Mouse (Mus musculus) limb, embryonic 11.5 days (tissue): ENCODE measurements around the gene Akap13. TPM values are rescaled to one million over a fixed set of nuclear protein-coding genes. Genes with fewer than 3 reads are reported as not detected.

ENCODE experiments used
- ATAC-seq: fragments of 200-750 bp; cut with Nextera tagmentation; 2 replicates; pipeline ENCODE4 v1.8.0; 2017; ENCODE audit warnings: low read depth; ENCODE audit not compliant: insufficient number of reproducible peaks, low FRiP score, low TSS enrichment
- DNase-seq: peaks from one replicate; pipeline ENCODE4 v3.0.0-alpha.2; 2015; ENCODE audit warnings: low spot score
- H3K27ac ChIP-seq: fragments of 300-500 bp; sonication (generic); replicated peaks from 2 replicates; pipeline ENCODE4 v1.5.1; 2014; ENCODE audit warnings: low read depth, mild to moderate bottlenecking, low read length
- H3K27me3 ChIP-seq: fragments of 300-500 bp; sonication (generic); 2 replicates; pipeline ENCODE4 v1.6.1; 2014; ENCODE audit warnings: mild to moderate bottlenecking, low read length, mixed read lengths; ENCODE audit not compliant: control insufficient read depth, insufficient read depth
- H3K36me3 ChIP-seq: fragments of 300-500 bp; sonication (generic); 2 replicates; pipeline ENCODE4 v1.6.1; 2014; ENCODE audit warnings: mild to moderate bottlenecking, low read length, moderate library complexity, mixed read lengths; ENCODE audit not compliant: control insufficient read depth, insufficient read depth
- H3K4me1 ChIP-seq: fragments of 300-500 bp; sonication (generic); 2 replicates; pipeline ENCODE4 v1.6.1; 2014; ENCODE audit warnings: low read length, mixed read lengths; ENCODE audit not compliant: control insufficient read depth, insufficient read depth
- H3K4me2 ChIP-seq: fragments of 300-500 bp; sonication (generic); 2 replicates; pipeline ENCODE4 v1.6.1; 2014; ENCODE audit warnings: low read depth, mild to moderate bottlenecking, moderate library complexity; ENCODE audit not compliant: severe bottlenecking
- H3K4me3 ChIP-seq: fragments of 300-500 bp; sonication (generic); 2 replicates; pipeline ENCODE4 v1.5.1; 2014; ENCODE audit warnings: low read depth, low read length
- H3K9ac ChIP-seq: fragments of 300-500 bp; sonication (generic); 2 replicates; pipeline ENCODE4 v1.6.1; 2014; ENCODE audit warnings: mild to moderate bottlenecking, low read length
- H3K9me3 ChIP-seq: fragments of 300-500 bp; sonication (generic); 2 replicates; pipeline ENCODE4 v1.6.1; 2016; ENCODE audit warnings: low read length; ENCODE audit not compliant: control insufficient read depth
- WGBS: fragments of 180-500 bp; shearing (Covaris S2); extraction: QIAGEN DNeasy Blood & Tissue Kit; methylation state at CpG from one replicate; pipeline ENCODE4 v1.1.7; 2014; 5-methylcytosine and 5-hydroxymethylcytosine counted together
- polyA plus RNA-seq: library from polyadenylated mRNA; unstranded; fragments of >200 nt; fragmentation: Nextera tagmentation; extraction: Ambion mirVana; gene quantifications from 2 replicates; pipeline ENCODE4 v1.2.1, GENCODE M21; 2014

The Akap13 gene
- polyA plus RNA-seq, 1 experiment from 2014 or later = 32.7 TPM

GRCm38 (mm10) chr7:75793654-75794335, 338.5 kb downstream of the Akap13 start:
- Histone ChIP-seq H3K9me3 (no peaks in the 10 kb centered on the region), H3K4me2 (no peak overlapping the region), H3K4me3 (no peak overlapping the region), H3K4me1 (0 out of 2 replicates have a peak, but pooled peaks cover 5% of the 10 kb centered on the region), H3K27me3 (no peaks in the 10 kb centered on the region), H3K36me3 (no peaks in the 10 kb centered on the region), H3K9ac (no peak overlapping the region), H3K27ac (no peak overlapping the region)
- DNase-seq (no peak), ATAC-seq (no peak)
- WGBS = 54% methylated on average over 3 of the region's 3 CpGs

- 0 out of 2 replicates have a peak, but pooled peaks cover 5% of the 10 kb centered on the region for H3K4me1 ChIP-seq
- H3K9ac ChIP-seq = no peak overlapping the region
- DNase-seq (no peak), ATAC-seq (no peak)
- 89% methylated on average over 8 of the region's 8 CpGs for WGBS
- no peaks in the 10 kb centered on the region for H3K36me3 ChIP-seq
- no peak overlapping the region for H3K4me2 ChIP-seq
- no peak overlapping the region for H3K27ac ChIP-seq
- H3K27me3 ChIP-seq = no peaks in the 10 kb centered on the region
- H3K9me3 ChIP-seq = no peaks in the 10 kb centered on the region
- no peak overlapping the region for H3K4me3 ChIP-seq
Measured at GRCm38 (mm10) chr7:75795106-75795505, 339.8 kb downstream of the Akap13 start.

DNA sequence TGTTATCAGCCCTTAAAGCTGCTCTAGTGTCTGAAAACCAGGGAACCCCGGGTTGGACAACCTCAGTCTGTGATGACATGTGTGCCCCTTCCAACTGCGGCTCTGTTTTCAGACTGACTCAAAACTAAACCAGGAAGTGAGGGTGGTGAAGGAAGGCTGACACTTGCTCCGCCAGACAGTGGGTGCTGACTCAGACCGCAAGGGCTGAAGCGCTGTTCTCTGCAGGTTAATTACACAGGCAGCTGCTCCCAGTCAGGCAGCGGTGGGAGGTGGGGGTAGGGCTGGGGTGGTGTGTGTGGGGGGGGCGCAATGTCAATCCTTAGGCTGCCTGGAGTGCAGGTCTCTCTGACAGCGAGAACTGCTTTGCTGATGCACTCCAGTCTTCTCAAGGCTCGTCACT, 341.1 kb downstream of the Akap13 start:
- H3K9ac ChIP-seq = no peak overlapping the region
- H3K9me3 ChIP-seq = no peaks in the 10 kb centered on the region
- no peak overlapping the region for H3K4me2 ChIP-seq
- no peaks in the 10 kb centered on the region for H3K27me3 ChIP-seq
- DNase-seq (peak; percentile 26), ATAC-seq (no peak)
- 25% methylated on average over 9 of the region's 9 CpGs for WGBS
- 0 out of 2 replicates have a peak, but pooled peaks cover 5% of the 10 kb centered on the region for H3K4me1 ChIP-seq
- H3K4me3 ChIP-seq = no peak overlapping the region
- H3K36me3 ChIP-seq = no peaks in the 10 kb centered on the region
- H3K27ac ChIP-seq = no peak overlapping the region

DNA sequence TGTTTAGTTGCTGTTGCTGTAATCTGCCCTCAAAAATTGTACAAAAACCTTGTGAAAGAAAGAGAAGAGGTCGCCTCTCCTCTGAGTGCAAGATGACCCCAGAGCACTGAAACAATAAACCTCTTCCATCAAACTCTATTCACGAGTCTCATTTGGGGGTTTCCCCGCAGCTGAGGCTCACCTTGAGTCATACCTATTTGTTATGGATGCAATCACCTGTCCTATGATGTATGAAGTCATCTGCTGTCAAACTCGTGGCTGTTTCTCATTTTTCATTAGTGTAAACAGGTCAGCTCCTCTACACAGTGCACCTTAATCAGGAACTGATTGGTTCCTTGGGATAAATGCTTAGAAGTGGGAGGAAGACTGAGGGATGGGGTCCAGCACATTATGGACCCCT, 345.2 kb downstream of the Akap13 start:
- H3K36me3 ChIP-seq = no peaks in the 10 kb centered on the region
- ATAC-seq (no peak), DNase-seq (no peak)
- H3K9me3 ChIP-seq = no peaks in the 10 kb centered on the region
- H3K9ac ChIP-seq = no peak overlapping the region
- H3K4me3 ChIP-seq = no peak overlapping the region
- H3K27me3 ChIP-seq = no peaks in the 10 kb centered on the region
- H3K4me1 ChIP-seq = 0 out of 2 replicates have a peak, but pooled peaks cover 2% of the 10 kb centered on the region
- 83% methylated on average over 4 of the region's 4 CpGs for WGBS
- H3K4me2 ChIP-seq = no peak overlapping the region
- no peak overlapping the region for H3K27ac ChIP-seq

DNA sequence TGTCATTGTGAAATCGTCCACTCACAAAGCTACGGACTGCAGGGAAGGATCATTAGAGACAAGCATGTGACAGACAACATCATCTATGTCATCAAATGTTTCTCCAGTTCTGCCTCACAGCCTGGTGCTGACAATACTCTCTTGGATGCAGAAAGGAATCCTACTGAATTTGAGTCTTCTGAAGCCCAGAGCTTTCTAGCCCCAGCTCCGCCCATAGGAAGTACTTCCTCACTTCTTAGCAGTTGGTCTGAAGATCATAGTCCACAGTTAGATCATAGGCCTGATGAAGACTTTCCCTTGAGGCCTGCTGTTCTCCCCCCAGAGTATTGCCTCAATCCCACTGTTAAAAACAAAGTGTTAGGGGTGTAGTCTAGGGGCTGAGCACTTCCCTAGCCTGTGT, 345.7 kb downstream of the Akap13 start:
- Histone ChIP-seq H3K9me3 (no peaks in the 10 kb centered on the region), H3K27ac (no peak overlapping the region), H3K9ac (no peak overlapping the region), H3K4me3 (no peak overlapping the region), H3K27me3 (no peaks in the 10 kb centered on the region), H3K36me3 (no peaks in the 10 kb centered on the region), H3K4me2 (no peak overlapping the region), H3K4me1 (0 out of 2 replicates have a peak, but pooled peaks cover 2% of the 10 kb centered on the region)
- no peak for DNase-seq
- 92% methylated on average over 3 of the region's 3 CpGs for WGBS
- ATAC-seq = no peak

DNA sequence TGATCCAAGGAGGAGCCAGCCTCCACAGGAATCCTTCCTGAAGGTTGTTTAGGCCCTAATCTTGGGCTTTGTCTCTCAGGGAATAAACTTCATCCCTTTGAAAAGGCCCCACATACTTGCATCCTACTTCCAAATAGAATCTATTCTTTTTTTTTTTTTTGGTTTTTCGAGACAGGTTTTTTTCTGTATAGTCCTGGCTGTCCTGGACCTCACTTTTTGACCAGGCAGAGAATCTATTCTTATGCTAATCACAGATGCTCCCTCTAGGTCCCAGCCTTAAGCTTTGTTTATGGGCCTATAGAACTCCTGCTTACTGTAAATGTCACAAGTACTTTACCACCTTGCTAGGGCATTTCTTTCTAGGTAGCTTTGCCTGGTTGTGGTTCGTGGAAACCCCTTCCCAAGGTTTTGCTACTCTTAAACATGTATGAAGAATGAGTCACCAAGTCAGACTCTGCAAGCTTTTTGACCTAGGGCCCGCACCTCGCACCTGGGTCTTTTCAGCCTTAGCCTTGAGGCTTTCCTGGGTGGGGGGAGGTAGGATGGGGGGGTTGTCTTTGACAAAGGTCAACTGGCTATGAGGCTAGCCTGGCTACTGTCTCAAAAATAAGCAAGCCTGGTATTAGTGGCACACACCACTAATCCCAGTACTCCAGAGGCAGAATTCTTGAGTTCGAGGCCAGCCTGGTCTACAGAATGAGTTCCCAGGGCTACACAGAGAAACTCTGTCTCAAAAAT, 346.5 kb downstream of the Akap13 start:
- DNase-seq (no peak), ATAC-seq (no peak)
- Histone ChIP-seq H3K4me2 (no peak overlapping the region), H3K9ac (no peak overlapping the region), H3K27me3 (no peaks in the 10 kb centered on the region), H3K4me3 (no peak overlapping the region), H3K4me1 (no peaks in the 10 kb centered on the region), H3K27ac (no peak overlapping the region), H3K9me3 (no peaks in the 10 kb centered on the region), H3K36me3 (no peaks in the 10 kb centered on the region)
- 89% methylated on average over 5 of the region's 5 CpGs for WGBS

DNA sequence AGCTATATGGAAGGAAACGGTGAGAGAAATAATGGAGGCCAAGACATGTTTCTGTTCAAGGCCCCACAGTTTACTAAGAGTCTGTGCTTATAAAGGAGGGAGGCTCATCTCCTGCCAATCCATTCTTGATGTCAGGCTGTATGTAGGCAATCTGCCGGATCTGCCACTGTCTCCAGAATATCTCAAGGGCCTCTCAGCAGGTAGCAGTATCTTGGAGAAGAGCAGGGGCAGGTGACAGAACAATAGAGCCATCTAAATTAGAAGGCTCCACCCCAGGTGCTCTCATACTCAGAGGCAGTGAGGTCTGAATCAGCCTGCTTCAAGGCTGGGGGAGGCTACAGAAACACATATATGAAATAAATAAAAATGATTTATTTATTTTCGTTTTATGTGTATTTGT, 347.6 kb downstream of the Akap13 start:
- no peak for ATAC-seq
- H3K9ac ChIP-seq = no peak overlapping the region
- 72% methylated on average over 3 of the region's 3 CpGs for WGBS

More for the DNA sequence above, 347.6 kb downstream of the Akap13 start:
- no peaks in the 10 kb centered on the region for H3K27me3 ChIP-seq
- no peak overlapping the region for H3K27ac ChIP-seq
- H3K4me2 ChIP-seq = no peak overlapping the region
- H3K9me3 ChIP-seq = no peaks in the 10 kb centered on the region
- no peak overlapping the region for H3K4me3 ChIP-seq
- H3K36me3 ChIP-seq = no peaks in the 10 kb centered on the region
- no peaks in the 10 kb centered on the region for H3K4me1 ChIP-seq
- no peak for DNase-seq
